Mouse (Mus musculus): ENCODE results near the gene Mbtps2.

The Mbtps2 gene

GRCm38 (mm10) chrX:157500004-157500403 lies 98.5 kb downstream of the Mbtps2 start:
- DNase-seq = no peak

GRCm38 (mm10) chrX:157493159-157493558 lies 105.4 kb downstream of the Mbtps2 start:
- DNase-seq = no peak

GRCm38 (mm10) chrX:157491944-157492726 lies 106.4 kb downstream of the Mbtps2 start, which contains the start of gene Sms:
Gene Sms (minus strand): TSS chrX:157492287.
- peak; percentile 87 for DNase-seq

GRCm38 (mm10) chrX:157491145-157491935 lies 107.2 kb downstream of the Mbtps2 start:
- peak; percentile 61 for DNase-seq

- DNase-seq = peak; percentile 36
Observed at GRCm38 (mm10) chrX:157490769-157491144, 107.8 kb downstream of the Mbtps2 start.

GRCm38 (mm10) chrX:157489871-157490721 lies 108.4 kb downstream of the Mbtps2 start:
- peak; percentile 7 for DNase-seq

- no peak for DNase-seq
Observed at GRCm38 (mm10) chrX:157488831-157489230, 109.7 kb downstream of the Mbtps2 start.

GRCm38 (mm10) chrX:157486765-157487164 lies 111.8 kb downstream of the Mbtps2 start:
- DNase-seq = peak; percentile 40

Measured in embryo, embryonic 11 days (tissue).